Mouse (Mus musculus): ENCODE results near the gene Trim38. TPM values are rescaled to one million over a fixed set of nuclear protein-coding genes. Genes with fewer than 3 reads are reported as not detected.
"Not testable (repeated sequence)": the region's sequence is repeated elsewhere in the genome, so short reads cannot be mapped to it uniquely, and the experiment has no call there.

Gene Trim38
- polyA plus RNA-seq, 1 experiment from 2014 or later = not detected

GRCm38 (mm10) chr13:23747081-23747891 is 22.4 kb upstream of the Trim38 start:
- peak; percentile 31 for ATAC-seq
- Histone ChIP-seq H3K4me1 (peaks cover 49% of the 10 kb centered on the region), H3K4me3 (peak overlapping the region; percentile 57), H3K27ac (peak overlapping the region; percentile 100), H3K9ac (peak overlapping the region; percentile 85), H3K9me3 (replicated peaks) (no peaks in the 10 kb centered on the region), H3K27me3 (replicated peaks) (no peaks in the 10 kb centered on the region), H3K4me2 (peak overlapping the region; percentile 71), H3K36me3 (no peaks in the 10 kb centered on the region)
- WGBS (ENCODE audit: insufficient replicate concordance) = 3% methylated on average over 12 of the region's 13 CpGs

- ATAC-seq = no peak
- Histone ChIP-seq H3K27me3 (replicated peaks) (no peaks in the 10 kb centered on the region), H3K9me3 (replicated peaks) (no peaks in the 10 kb centered on the region), H3K36me3 (no peaks in the 10 kb centered on the region), H3K4me3 (peak overlapping the region; percentile 57), H3K4me2 (peak overlapping the region; percentile 71), H3K27ac (peak overlapping the region; percentile 100), H3K9ac (peak overlapping the region; percentile 85), H3K4me1 (peaks cover 49% of the 10 kb centered on the region)
- 8% methylated on average over 4 of the region's 4 CpGs for WGBS (ENCODE audit: insufficient replicate concordance)
Measured at GRCm38 (mm10) chr13:23747892-23748288, 21.8 kb upstream of the Trim38 start.

GRCm38 (mm10) chr13:23749563-23750121 is 20.1 kb upstream of the Trim38 start:
- 88% methylated on average over 5 of the region's 5 CpGs for WGBS (ENCODE audit: insufficient replicate concordance)
- Histone ChIP-seq H3K9me3 (replicated peaks) (no peaks in the 10 kb centered on the region), H3K9ac (peak overlapping the region; percentile 52; the same call in 1 of the 2 replicates)

GRCm38 (mm10) chr13:23750839-23751477 is 18.8 kb upstream of the Trim38 start, which contains the start of gene Hist1h2ab:
TSS of gene Hist1h2ab (plus strand) at chr13:23751126.
- H3K36me3 ChIP-seq; H3K9me3 ChIP-seq (replicated peaks); H3K27me3 ChIP-seq (replicated peaks): not testable (repeated sequence)
- Histone ChIP-seq H3K27ac (peak within 1 kb of the TSS; percentile 100), H3K4me2 (peak within 1 kb of the TSS; percentile 64), H3K4me1 (peaks cover 54% of the 10 kb centered on the region), H3K9ac (peak within 1 kb of the TSS; percentile 82), H3K4me3 (peak within 1 kb of the TSS; percentile 45)
- peak; percentile 53 for ATAC-seq
- WGBS (ENCODE audit: insufficient replicate concordance) = 1% methylated on average over 28 of the region's 47 CpGs

More at GRCm38 (mm10) chr13:23749563-23750121, 20.1 kb upstream of the Trim38 start:
- no peak overlapping the region for H3K4me2 ChIP-seq
- no peaks in the 10 kb centered on the region for H3K27me3 ChIP-seq (replicated peaks)
- peaks cover 46% of the 10 kb centered on the region for H3K4me1 ChIP-seq
- ATAC-seq = no peak
- peak overlapping the region; percentile 100 for H3K27ac ChIP-seq
- H3K36me3 ChIP-seq = no peaks in the 10 kb centered on the region
- no peak overlapping the region for H3K4me3 ChIP-seq

GRCm38 (mm10) chr13:23751478-23751956 is 18.2 kb upstream of the Trim38 start:
- Histone ChIP-seq H3K9ac (peak overlapping the region; percentile 82), H3K9me3 (replicated peaks) (no peaks in the 10 kb centered on the region), H3K36me3 (no peaks in the 10 kb centered on the region), H3K27ac (peak overlapping the region; percentile 100), H3K4me2 (peak overlapping the region; percentile 64), H3K4me1 (peaks cover 58% of the 10 kb centered on the region), H3K4me3 (peak overlapping the region; percentile 45), H3K27me3 (replicated peaks) (no peaks in the 10 kb centered on the region)
- ATAC-seq = peak; percentile 7; the same call in 1 of the 2 replicates
- under 1% methylated on average over 11 of the region's 11 CpGs for WGBS (ENCODE audit: insufficient replicate concordance)

- under 1% methylated on average over 16 of the region's 47 CpGs for WGBS (ENCODE audit: insufficient replicate concordance)
- peak within 1 kb of the TSS; percentile 100 for H3K27ac ChIP-seq
- not testable (repeated sequence) for H3K9me3 ChIP-seq (replicated peaks); H3K36me3 ChIP-seq; H3K27me3 ChIP-seq (replicated peaks)
- peak within 1 kb of the TSS; percentile 59 for H3K4me3 ChIP-seq
- peak within 1 kb of the TSS; percentile 84 for H3K9ac ChIP-seq
- H3K4me1 ChIP-seq = peaks cover 56% of the 10 kb centered on the region
- peak within 1 kb of the TSS; percentile 72 for H3K4me2 ChIP-seq
- peak; percentile 80 for ATAC-seq
Measured at GRCm38 (mm10) chr13:23752067-23752741, 17.5 kb upstream of the Trim38 start, which contains the start of gene Hist1h3b. TSS of gene Hist1h3b (plus strand) at chr13:23752267.

GRCm38 (mm10) chr13:23752742-23753172 is 17.0 kb upstream of the Trim38 start:
- Histone ChIP-seq H3K27me3 (replicated peaks) (no peaks in the 10 kb centered on the region), H3K4me2 (peak overlapping the region; percentile 72), H3K27ac (peak overlapping the region; percentile 99), H3K9me3 (replicated peaks) (no peaks in the 10 kb centered on the region), H3K4me3 (peak overlapping the region; percentile 59), H3K4me1 (peaks cover 57% of the 10 kb centered on the region), H3K36me3 (no peaks in the 10 kb centered on the region), H3K9ac (peak overlapping the region; percentile 84)
- WGBS (ENCODE audit: insufficient replicate concordance) = 2% methylated on average over 6 of the region's 6 CpGs
- no peak for ATAC-seq

- Histone ChIP-seq H3K9me3 (replicated peaks) (no peaks in the 10 kb centered on the region), H3K27ac (peak overlapping the region; percentile 99), H3K36me3 (no peaks in the 10 kb centered on the region), H3K4me3 (peak overlapping the region; percentile 59), H3K4me1 (peaks cover 57% of the 10 kb centered on the region), H3K27me3 (replicated peaks) (no peaks in the 10 kb centered on the region), H3K4me2 (peak overlapping the region; percentile 72), H3K9ac (peak overlapping the region; percentile 84)
- no peak for ATAC-seq
- WGBS (ENCODE audit: insufficient replicate concordance) = 54% methylated on average over 4 of the region's 4 CpGs
Measured at GRCm38 (mm10) chr13:23753314-23754078, 16.2 kb upstream of the Trim38 start.

- no peak for ATAC-seq
- H3K4me3 ChIP-seq = no peak overlapping the region
- H3K4me1 ChIP-seq = peaks cover 59% of the 10 kb centered on the region
- H3K9me3 ChIP-seq (replicated peaks) = no peaks in the 10 kb centered on the region
- H3K36me3 ChIP-seq = no peaks in the 10 kb centered on the region
- H3K27ac ChIP-seq = peak overlapping the region; percentile 81
- H3K27me3 ChIP-seq (replicated peaks) = no peaks in the 10 kb centered on the region
- no peak overlapping the region for H3K4me2 ChIP-seq
- peak overlapping the region; percentile 63 for H3K9ac ChIP-seq
Measured at GRCm38 (mm10) chr13:23755000-23755399, 14.7 kb upstream of the Trim38 start.

- Histone ChIP-seq H3K27me3 (replicated peaks) (no peaks in the 10 kb centered on the region), H3K4me1 (peaks cover 66% of the 10 kb centered on the region), H3K27ac (peak within 1 kb of the TSS; percentile 99), H3K9me3 (replicated peaks) (no peaks in the 10 kb centered on the region), H3K4me2 (peak within 1 kb of the TSS; percentile 90), H3K9ac (peak within 1 kb of the TSS; percentile 85), H3K36me3 (no peaks in the 10 kb centered on the region), H3K4me3 (peak within 1 kb of the TSS; percentile 48)
- WGBS (ENCODE audit: insufficient replicate concordance) = under 1% methylated on average over 19 of the region's 22 CpGs
- ATAC-seq = peak; percentile 72
Measured at GRCm38 (mm10) chr13:23756790-23757189, 12.9 kb upstream of the Trim38 start, which contains the start of gene Hist1h4b. TSS of gene Hist1h4b (plus strand) at chr13:23757013.
